Mouse (Mus musculus) T-cell, adult 2 months (primary cell): Measurements from ENCODE around the gene Pik3c2g.
"Not testable (repeated sequence)": the region's sequence is repeated elsewhere in the genome, so short reads cannot be mapped to it uniquely, and the experiment has no call there.

Experiments used
- DNase-seq: peaks from one replicate; pipeline ENCODE4 v3.0.0; 2022; ENCODE audit warnings: low spot score

Pik3c2g gene

DNA sequence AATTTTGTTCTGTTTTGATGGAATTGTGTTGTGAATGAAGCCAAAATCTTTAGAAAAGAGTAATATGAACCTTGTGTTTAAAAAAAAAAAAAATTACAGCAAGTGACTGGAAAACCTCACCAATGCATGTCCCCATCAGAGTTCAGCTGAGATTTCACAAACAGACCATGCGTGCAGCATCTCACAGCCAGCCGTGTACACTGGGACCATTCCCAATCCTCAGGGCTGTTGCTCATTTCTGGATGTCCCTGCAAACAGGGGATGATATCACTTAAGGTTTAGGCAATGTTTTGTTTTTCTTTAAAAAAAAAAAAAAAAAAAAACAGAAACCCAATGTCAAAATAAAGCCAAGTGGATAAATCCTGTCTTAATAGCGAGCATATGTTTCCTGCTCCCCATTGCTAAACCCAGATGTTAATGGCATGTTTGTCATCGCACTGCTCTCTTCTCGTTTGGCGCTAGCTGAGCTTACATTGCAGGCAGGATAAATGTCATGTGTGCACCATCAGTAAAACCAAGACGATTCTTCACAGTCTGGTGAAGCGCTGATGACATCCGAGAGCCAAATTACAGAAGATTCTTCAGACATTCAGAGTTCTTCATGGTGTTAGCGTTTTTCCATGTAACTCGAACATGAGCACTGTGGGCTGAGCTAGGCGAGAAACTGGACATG is 322.1 kb downstream of the Pik3c2g start:
- no peak for DNase-seq

DNA sequence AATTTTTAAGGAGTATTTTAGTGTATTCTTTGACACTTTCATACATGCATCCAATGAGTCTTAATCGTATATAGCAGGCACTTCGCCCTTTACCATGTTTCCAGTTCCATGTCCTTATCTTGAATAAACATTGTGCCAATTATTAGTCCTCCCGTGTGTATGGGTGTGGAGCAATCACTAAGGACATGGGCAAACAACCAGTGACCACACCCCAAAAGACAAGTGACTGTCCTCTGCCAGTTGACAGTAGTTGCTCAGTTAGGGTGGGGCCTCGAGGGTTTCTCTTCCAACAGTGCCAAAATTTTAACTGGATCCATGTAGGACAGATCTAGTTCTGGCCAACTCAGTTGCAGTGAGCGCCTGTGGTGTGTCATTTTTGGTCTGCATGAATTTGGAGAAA is 341.7 kb downstream of the Pik3c2g start:
- no peak for DNase-seq

DNA sequence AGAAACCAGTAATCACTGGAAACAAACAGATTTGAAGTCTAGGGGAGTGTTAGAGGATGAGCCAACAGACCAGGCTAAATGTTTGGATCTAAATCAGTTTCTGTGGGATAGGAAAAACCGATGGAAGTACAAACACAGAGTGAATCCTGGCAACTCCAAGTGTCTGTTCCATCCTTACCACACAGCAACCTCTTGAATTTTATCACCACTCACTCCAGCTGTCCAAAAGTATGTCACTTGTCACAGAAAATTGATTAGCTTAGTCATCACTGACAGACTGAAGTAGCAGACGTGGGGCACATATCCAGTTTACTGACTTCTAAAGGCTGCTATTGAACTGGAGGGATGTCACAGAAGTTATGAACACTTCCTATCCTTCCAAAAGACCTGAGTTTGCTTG is 347.8 kb downstream of the Pik3c2g start:
- no peak for DNase-seq

DNA sequence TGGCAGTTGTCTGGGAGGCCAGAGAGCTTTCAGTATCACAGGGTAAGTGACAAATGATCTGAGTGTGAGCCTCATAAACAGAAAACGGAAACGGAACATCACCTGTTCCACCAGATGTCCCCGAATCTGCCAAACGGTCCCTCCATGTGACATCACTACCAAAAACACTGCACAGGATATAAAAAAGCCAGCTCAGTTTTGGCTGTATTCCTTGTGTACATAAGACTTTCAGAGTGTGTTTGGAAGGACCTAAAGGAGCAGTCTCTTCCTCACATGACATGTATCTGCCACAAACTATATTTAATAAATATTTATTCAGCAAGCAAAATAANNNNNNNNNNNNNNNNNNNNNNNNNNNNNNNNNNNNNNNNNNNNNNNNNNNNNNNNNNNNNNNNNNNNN is 350.6 kb downstream of the Pik3c2g start:
- not testable (repeated sequence) for DNase-seq

DNA sequence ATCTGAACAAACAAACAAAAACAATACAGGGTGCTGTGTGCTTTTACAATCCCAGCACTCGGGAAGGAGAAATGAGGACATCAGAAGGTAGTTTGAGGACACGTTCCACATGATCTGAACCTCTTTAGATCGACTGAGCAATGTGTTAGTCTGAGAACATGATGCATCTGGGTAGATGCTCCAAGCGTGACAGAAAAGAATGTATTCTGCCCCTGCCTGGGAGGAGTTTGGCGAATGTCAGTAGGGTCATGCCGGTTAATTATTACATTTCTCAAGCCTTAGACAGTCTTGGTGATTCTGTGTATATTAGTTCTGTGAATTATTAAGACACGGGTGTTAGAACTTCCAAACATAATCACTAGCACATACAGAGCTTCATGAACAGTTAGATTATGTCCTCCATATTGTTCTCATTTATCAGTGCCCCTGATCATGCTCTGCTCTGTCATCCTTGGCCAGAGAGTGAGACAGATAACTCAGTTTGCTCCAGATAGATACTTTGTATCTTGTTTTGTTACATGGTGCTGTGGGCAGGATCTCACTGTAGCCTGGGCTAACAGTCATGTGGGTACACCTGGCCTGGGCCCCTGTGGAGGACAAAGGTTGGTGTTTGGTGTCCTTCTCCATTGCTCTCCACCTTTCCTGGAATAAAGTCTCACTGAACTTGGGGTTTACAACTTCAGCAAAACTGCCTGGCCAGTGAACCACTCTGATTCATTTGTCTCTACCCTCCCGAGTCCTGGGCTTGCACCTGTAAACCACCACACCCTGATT is 360.3 kb downstream of the Pik3c2g start:
- DNase-seq: no peak

DNA sequence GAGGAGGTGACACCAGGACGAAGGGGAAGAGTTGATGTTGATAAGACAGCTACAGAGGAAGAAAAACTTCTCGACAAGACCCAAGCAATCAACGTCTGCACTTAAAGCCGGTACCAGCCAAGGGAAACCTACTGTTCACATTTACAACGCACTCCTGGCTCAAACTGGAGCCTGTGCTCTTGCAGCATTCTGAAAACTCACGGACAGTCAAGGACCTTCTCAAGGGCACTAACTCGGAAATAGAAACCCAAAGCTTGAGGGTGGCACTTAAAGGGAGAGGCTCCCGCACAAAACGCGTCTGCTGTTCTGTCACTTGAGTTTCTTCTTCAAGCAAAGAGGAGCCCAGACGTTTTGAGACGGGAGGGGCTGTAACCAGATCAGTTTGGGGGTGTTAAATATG is 366.6 kb downstream of the Pik3c2g start:
- DNase-seq: no peak

DNA sequence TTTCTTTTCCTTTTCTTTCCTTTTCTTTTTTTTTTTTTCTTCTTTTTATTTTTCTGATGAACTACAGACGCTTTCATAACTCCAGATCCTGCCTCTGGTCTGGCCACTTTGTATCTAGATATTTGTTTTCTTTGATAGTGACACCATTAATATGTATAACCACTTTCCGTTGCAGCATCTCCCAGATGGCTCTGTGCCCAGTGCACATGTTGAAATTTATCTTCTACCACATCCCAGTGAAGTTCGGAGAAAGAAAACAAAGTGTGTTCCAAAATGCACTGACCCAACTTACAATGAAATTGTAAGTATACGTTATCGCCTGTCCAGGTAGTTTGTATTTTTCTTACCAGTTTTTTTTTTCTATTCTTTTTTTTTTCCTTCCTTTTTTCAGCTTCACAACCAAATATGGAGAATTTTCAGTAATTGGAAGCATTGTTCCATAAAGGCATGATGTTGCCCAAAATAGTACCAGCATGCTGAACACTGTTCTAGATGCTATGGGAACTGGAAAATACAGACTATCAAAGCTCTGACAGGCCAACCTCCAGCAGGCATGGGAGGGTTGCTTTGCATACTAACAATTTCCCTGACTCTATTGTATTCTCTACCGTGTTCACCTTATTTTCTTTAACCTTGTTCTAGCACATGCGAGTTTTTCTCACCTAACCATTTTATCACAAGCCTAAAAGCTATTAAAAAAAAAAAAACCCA is 370.7 kb downstream of the Pik3c2g start:
- DNase-seq: no peak

DNA sequence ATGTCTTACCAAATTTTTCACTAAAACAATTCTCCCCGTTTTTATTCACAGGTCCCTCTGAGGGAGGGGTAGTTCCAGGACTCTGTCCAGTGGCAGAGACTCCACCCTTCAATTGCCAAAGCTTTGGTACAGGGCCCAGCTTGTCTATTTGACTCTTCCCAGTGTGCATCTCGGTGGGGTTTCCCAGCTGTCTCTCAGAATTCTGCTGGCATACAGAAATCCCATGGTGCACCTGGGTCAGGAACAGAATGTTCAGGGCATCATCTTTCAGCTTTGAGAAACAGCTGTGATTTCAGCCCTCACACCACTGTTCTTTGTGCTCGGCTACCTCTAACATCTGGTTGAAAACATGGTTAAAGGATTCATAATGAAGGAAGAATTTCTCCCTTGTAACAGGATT is 376.8 kb downstream of the Pik3c2g start:
- DNase-seq: no peak

DNA sequence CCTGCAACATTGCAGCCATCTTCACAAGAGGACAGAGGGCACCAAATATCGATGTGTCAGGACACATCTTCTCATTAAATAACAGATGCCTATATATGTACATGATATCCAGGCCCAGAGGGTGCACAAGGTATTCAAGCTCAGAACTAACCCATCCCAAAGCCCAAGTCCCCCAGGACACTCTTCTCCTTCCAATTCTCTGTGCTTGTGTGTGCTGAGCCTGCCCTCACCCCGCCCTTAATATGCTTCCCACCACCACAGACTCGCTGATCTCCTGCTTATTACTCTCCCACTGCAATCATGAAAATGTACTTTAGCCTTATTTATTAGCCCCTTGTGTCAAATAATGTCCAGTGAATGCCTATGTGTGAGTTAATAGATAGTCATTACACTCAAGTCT is 377.9 kb downstream of the Pik3c2g start:
- no peak for DNase-seq

DNA sequence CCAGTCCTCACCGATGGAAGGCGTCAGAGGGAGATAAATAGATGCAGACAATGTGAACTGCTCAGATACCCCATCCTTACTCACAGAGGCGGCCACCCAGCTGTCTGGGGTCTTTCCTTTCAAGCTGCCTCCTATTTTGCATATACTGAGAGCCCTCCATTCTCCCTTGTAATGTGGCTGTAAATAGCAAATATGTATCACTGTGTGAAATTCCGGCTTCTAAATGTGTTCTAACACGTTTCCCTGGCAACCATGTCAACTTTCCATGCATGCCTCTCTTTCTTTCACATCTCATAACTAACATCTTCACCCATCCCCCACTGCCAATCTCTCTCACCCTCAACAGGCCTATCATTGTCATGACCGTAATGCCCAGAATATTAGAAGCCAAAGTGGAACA is 379.7 kb downstream of the Pik3c2g start:
- no peak for DNase-seq

DNA sequence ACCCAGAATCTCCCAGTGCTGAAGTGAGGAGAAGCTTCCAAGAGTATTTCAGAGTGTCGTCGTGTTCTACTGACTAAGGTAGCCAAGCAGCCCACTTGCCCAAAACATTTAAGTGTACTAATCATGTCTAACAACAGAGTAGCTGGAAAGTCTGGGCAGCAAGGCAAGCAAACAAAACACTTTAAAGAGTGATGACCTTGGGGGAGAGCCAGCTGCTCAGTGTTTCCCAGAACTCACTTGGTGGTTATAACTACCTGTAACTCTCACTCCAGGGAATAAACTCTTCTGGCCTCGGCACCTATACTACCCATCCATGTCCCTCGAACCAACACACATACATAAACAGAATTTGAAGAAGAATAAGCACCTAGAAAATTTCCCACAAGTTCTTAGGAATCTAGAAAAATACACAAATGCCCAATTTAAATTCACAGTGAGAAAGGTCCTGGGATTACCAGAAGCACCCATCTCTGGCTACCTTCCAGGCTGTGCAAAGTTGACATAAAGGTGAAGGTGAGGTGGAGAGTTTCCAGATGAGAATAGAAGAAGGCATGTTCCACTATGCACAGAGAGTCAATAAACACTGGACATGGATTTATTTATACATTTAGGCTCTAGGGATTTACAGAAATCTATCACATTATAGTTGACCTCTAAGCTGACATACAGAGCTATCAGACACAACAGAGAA is 384.7 kb downstream of the Pik3c2g start:
- DNase-seq: no peak

DNA sequence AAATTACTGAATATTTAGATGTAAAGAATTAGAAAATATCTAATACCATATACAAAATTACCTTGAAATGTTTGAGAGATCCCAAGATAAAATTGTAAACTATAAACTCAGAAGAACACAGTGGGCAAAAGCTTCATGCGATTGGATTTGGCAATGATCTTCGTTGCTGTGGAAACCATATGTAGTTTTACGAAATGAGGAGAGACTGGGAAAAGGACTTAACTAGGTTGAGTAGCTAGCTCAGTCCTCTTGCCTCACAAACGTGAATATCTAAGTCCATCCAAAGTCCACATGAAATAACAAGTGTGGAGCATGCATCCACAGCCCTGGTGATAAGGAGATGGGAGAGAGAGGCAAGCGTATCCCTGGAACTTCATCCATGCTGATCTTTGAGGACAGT is 387.6 kb downstream of the Pik3c2g start:
- DNase-seq: no peak

DNA sequence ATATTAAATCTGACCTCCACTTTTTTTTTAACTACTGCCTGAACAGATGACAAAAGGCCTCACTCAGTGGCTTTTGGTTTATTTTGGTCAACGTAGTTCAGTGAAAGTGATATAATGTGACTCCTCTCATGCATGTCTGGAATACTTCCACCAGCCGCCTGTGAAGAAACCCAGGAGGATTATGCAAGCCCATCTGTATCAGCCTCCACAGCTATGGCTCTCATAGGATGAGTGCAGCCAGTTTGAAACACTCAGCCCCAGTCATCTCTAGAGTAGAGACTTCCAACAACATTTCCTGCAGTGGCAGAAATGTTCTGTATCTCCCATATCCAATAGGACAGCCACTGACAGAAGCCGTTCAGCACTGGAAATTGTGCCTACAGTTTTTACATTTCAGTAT is 391.1 kb downstream of the Pik3c2g start:
- DNase-seq: no peak

DNA sequence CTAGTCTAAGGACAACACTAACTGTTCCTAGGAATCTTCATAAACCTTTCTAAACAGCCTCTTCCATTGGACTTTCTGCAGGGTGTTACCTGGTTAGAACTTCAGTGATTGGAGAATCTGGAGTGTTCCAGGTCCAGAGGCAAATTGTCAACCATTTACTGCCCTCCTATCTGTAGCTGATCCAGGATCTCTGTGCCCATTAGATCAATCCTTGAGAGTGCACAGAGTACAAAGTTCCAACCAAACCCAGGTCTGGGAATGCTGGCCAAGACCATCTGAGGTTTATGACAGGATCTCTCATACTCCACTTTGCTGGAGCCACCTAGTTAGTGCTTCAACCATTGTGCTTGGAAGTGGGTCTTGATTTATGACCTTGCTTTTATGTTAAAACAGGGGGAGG is 394.0 kb downstream of the Pik3c2g start:
- no peak for DNase-seq

DNA sequence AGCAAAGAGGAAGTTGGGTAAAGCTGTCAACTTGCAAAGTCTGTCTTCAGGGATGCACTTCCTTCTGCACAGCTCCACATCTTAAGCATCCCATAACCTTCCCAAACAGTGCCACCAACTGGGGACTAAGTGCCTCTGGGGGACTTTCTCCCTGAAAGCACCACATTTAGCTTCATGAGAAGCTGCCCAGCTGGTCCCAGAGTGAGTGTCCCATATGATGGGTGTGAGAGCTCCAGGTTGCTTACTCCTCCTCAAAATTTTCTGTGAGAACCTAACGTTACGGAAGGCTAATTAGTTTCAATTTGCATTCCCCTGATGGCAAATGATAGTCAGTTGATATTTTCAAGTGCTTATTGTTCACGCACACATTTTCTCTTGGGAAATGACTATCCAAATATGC is 397.0 kb downstream of the Pik3c2g start:
- no peak for DNase-seq

DNA sequence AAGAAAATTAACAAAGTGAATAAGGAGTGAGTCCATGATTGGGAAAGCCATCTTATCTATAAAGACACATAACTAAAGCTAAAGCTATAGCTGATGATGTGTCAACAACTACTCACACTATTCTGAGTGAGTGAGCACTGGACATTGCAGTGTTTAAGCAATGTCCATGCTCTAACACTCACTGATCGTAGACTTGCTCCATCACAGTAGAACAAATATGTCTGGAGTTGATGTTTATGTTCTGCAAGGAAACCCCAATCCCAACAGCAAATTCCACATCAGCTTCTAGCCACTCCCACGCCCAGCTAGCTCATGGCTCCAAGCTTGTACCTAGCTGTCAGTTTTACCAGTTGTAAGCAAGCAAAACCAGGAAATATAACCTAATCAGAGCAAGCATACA is 399.5 kb downstream of the Pik3c2g start:
- DNase-seq: no peak

DNA sequence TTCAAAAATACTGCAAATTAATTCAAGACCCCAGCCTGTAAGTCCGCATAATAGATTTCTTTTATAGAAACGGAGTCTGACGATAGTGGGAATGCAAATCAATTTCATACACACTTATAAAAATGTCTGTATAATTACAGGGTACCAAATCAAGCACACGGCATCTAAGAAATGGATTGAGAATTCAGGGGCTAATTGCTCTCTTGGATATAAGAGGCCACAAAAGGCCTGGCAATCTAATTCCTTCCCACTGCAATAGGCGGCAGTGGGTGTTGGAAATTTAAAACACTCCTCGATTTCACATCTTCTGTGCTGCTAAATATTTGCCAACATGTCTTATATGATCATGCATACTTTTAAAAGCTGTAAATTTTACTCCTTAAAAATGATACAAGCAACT is 402.1 kb downstream of the Pik3c2g start:
- no peak for DNase-seq

DNA sequence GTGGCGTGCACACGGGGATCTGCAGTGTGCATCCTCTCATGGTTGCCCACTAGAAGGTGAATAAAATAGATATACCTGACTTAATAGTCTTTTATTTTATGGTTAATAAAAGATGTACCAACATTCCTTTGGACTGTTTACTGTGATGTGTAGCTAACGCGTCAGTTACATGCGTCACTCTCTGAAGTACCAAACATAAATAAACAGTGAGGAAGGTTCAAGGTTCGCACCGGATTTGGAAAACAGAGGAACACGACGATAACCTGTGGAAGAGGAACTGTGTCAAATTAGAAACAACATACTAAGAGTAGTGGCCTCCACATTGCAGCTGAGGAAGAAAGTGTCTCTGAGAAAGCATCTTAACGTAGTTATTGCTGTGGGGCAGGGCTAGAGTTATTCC is 402.6 kb downstream of the Pik3c2g start:
- no peak for DNase-seq

DNA sequence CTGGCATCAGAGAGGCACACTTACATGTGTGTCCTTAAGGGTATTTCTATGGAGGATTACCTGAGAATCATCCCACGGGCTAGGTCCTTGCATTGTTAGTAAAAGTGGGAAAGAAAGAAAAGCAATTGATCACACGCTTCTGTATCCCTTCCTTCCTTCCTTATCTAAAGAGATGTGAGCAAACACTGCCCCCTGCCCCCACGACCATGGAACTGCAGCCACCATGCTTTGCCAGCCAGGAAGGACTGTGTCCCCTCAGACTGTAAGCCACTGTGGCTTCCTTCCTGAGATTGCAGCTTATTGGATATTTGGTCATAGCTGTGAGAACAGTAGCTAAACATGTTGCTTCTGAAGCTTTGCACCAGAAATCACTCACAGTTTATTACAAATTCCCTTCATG is 418.2 kb downstream of the Pik3c2g start:
- DNase-seq: no peak
